Mouse (Mus musculus): Measurements from ENCODE around the gene Mrps18a.

Mrps18a gene

DNA sequence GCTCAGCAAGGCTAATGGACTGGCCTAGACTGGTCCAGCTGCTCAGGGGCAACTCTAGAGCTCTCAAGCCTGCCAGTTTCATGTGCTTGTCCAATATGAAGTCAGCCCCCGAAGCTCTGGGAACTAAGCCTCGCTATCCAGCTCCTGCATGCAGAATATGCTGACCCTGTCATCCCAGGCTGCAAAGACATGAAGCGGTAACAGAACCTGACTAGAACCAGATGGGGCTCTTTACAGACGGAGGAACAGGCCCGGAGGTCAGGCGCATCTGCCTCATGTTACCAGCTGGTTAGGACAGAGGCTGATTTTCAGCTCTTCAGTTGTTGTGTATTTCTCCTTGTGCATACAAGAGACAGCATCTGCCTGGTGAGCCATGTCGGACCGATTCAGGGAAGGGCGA is 8.9 kb upstream of the Mrps18a start:
- no peak for DNase-seq (ENCODE audit: low read depth, low spot score)

DNA sequence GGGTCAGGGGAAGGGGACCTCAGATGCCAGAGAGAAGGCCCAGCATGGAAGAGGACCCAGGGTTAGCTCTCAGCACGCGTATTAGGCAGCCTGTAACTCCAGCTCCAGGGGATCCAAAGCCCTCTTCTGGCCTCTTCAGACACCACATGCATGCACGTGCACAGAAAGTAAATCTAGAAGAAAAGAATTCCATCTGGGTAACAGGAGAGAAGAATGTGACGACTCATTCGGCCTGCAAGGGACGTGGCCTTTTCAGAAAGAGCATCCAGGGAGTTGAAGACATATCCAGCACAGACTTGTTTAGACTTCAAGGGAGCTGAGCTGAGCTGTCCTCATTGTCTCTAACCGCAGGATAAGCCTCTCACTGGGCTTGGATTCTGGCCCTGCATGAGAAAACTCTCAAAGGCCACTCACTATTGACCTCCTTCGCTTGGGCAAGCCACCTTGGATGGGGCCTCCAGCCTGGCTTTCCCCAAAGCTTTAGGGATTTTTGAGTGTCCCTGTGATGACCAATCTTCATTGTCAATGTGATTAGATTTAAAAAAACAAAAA is 8.1 kb upstream of the Mrps18a start:
- DNase-seq (ENCODE audit: low read depth, low spot score) = no peak

- no peak for DNase-seq (ENCODE audit: low read depth, low spot score)
These were observed 6.3 kb upstream of the Mrps18a start for GRCm38 (mm10) chr17:46104487-46104886.

DNA sequence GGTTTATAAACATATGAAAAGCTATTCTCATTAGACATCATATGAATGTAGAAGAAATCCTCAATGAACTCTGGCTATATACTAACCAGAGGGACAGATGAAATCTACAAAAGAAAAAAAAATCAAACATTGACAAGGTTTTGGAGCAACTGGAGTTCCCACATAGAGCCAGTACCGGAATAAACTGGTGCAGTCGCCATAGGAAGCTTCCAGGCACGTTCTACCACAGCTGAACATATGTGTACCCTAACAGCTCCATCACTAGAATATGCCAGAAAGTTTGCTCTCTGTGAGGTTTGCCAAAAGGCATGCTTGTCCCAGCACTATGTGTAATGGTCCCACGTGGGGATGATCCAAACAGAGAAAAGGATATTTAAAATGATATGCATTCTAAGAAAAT is 2.5 kb upstream of the Mrps18a start:
- no peak for DNase-seq (ENCODE audit: low read depth, low spot score)

DNA sequence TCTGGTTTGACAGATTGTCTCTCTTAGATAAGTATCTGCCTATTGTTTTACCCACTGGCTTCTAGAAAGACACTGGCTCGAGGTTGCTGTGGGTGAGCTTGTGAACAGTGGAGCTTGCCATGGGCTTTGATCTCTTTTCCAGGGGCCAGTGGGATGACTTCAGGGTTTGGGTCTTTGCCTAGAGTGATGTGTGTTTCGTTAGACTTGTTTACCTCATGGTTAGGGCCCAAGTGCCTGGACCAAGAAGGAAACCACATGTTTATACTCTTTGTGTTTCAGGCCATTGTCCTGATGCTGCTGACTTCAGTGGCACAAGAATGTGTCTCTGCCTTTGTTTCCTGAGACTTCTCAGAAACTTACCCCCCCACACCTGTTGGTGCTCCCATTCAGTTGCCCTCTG is 4.7 kb downstream of the Mrps18a start:
- no peak for DNase-seq (ENCODE audit: low read depth, low spot score)

- no peak for DNase-seq (ENCODE audit: low read depth, low spot score)
These were observed 5.4 kb downstream of the Mrps18a start for GRCm38 (mm10) chr17:46116138-46116537.

DNA sequence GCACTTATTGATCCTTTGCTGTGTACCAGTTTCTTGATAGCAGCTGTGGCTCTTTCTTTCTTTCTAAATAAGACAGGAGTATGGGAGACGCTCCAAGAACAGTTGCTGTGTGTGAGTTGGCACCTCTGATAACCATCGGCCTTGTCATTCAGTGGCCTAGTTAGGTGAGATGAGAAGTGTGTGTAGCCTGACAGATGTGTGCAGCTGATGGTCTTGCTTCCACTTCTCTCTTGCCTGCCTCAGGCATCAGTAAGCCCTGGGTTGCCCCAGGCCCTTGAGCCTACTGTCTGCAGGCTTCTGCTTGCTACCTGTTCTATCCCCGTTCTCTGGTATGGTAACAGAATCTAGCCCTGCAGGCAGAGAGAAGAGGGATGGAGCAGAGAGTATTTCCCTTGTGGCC is 6.1 kb downstream of the Mrps18a start:
- DNase-seq (ENCODE audit: low read depth, low spot score) = no peak

- DNase-seq (ENCODE audit: low read depth, low spot score) = no peak
These were observed 7.0 kb downstream of the Mrps18a start for GRCm38 (mm10) chr17:46117623-46118422.

DNA sequence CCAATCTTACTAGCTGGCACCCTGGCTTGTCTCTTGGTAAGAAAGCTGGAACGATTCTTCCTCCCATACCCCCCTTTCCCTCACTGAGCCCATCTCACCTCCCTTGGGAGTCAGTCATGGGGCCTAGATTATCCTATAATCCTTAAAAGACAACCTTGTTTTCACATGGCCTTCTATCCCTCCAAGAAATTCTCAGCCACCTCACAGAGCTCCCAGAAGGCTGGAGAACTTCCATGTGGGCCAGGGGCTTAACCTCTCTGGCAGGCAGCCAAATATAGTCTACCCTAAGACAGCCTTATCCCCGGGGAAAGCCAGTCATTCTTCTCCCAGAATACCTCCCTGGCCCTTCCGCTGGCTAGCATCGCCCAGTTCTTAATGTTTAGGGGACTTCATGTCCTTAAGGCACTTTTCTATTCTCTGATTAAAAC is 7.7 kb downstream of the Mrps18a start:
- no peak for DNase-seq (ENCODE audit: low read depth, low spot score)

- DNase-seq (ENCODE audit: low read depth, low spot score) = no peak
These were observed 8.9 kb downstream of the Mrps18a start for GRCm38 (mm10) chr17:46119641-46120040.

GRCm38 (mm10) chr17:46122791-46123190 is 12.0 kb downstream of the Mrps18a start:
- no peak for DNase-seq (ENCODE audit: low read depth, low spot score)

GRCm38 (mm10) chr17:46123285-46123684 is 12.5 kb downstream of the Mrps18a start:
- no peak for DNase-seq (ENCODE audit: low read depth, low spot score)

DNA sequence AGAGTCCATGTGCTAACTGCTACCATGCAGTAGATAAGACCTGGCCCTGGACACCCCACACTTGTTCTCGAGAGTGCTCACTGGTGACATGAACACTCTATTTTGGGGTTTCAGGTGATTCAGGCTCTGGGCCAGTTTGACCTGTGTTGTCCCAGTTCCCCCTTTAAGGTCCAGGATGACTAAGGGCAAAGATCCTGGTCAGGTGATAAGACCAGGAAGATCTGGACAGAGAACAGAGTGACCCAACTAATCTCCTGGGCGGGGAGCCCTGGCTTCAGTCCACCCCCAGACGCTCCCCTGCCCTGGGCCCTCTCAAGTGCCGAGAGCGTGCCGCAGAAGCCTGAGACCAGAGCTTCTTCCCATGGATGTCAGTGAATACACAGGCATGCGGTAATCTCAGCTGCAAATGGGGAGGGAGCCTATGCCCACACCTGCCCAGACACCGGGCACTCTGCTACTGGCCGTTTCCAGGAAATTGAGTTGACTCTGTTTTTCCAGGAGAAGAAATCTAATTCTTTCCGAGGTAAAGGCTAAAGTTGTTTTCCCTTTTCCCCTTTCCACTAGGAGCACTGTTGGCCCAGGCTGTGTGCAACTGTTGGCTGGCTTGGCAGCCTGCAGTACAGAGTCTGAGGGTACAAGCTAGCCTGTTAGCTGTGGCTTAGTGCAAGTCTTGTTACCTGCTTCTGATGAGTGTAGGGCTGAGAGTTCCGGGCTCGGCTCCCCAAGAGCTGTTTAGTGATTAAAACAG is 13.3 kb downstream of the Mrps18a start:
- DNase-seq (ENCODE audit: low read depth, low spot score) = no peak

DNA sequence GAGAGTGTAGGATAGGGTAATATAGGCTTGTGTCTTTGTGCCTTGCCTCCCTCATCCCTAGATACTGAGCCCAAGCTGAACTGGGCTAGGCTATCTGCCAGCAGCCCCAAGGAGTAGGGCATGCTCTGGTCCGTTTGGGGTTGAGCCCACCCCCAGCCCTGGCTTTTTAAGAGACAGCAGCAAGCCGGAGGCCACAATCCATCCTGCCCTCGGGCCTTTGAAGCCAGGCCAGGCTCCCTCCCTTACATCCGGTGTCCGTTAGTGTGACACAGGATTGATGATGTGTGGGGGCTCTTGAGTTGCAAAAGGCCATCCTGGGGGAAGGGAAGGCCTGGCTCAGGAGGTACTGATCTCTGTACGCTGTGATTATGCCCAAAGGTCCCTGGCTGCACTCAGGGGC is 15.8 kb downstream of the Mrps18a start:
- DNase-seq (ENCODE audit: low read depth, low spot score) = no peak

- no peak for DNase-seq (ENCODE audit: low read depth, low spot score)
These were observed 17.2 kb downstream of the Mrps18a start for GRCm38 (mm10) chr17:46127814-46128493.

DNA sequence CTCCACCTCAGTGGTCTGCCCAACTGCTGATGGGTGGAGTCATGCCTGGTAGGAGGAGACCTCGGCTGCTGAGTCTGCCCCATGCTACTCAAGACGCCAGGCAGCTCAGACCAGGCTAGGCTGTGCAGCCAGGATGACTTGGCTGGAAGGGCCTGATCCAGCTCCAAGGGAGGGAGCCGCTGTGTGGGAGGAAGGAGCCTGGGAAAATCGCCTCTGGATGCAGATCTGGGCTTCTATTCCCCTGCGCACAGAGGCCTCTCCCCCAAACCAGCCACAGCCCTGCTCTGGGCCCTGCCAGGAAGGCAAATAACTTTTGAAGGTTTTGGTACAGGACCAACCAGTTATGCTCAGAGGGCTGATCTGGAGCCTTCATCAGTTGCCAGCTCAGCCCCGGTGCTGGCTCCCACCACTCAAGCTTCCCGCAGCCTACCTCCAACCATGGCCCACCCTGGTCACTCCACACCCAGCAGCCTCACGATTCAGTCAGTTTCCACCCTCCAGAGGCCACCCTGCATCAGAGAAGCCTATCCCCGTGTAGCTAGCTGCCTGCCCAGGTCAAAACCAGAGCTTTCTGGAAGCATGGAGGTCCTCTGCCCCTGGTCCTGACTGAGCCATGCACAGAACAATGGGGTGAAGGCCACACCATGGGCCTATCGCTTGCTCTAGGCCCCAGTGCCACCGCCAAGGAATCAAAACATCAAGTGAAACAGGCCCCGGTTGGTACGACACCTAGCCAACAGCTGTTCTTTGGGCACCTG is 19.1 kb downstream of the Mrps18a start:
- no peak for DNase-seq (ENCODE audit: low read depth, low spot score)

GRCm38 (mm10) chr17:46132058-46132718 is 21.4 kb downstream of the Mrps18a start:
- DNase-seq (ENCODE audit: low read depth, low spot score) = peak; percentile 33

- DNase-seq (ENCODE audit: low read depth, low spot score) = no peak
These were observed 22.1 kb downstream of the Mrps18a start for GRCm38 (mm10) chr17:46132862-46133261.

DNA sequence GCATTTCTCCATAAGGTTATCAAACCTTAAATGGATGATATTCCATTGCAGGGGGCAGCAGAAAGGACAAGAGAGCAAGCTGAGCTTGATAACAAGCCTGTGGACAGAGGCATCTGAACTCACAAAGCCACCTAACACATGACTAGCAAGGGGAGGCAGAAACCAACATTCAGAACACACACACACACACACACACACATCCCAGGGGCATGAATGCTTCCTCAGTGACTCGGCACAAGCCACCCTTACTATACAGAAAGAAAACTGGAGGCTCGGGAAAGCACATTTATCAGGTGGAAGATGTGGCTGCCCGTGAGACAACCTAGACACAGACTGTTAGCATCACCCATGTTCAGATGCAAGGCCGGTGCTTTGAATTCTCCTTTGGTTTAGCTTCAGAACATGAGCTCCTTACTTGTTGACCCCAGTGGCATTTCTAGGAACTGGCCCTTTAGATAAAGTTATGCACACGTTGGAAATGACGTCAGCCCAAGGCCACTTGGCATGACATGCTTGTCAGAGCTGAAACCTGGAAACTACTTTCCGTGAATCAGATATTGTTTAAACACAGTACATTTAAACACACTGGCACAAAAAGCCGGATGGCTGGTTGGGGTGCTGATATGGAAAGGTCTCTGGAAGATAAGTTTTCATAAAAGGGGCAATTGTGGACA is 27.9 kb downstream of the Mrps18a start:
- no peak for DNase-seq (ENCODE audit: low read depth, low spot score)

DNA sequence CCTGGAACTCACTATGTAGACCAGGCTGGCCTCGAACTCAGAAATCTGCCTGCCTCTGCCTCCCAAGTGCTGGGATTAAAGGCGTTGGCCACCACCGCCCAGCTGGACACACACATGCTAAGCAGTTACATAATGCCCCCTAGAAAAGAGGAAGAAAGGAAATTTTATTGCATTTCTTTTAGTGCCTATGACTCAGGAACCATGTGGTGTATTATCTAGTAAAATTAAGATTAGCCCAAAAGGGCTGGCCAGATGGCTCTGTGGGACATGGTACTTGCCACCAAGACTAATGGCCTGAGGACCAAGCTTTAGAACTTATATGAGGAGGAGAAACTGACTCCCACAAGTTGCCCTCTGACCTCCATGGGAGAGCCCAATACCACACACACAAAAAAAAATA is 29.1 kb downstream of the Mrps18a start:
- no peak for DNase-seq (ENCODE audit: low read depth, low spot score)

All from c-Kit-negative CD71-positive TER-119-positive erythroid progenitor cells, embryonic 14.5 days (primary cell).